Mouse (Mus musculus) heart, postnatal 36 days (tissue): ENCODE measurements around the gene Ccrl2. TPM values are rescaled to one million over a fixed set of nuclear protein-coding genes. Genes with fewer than 3 reads are reported as not detected.
A peak's percentile ranks its signal among the peaks of the same experiment; 100 is the strongest.

ENCODE experiments used
- DNase-seq, 2 experiments: peaks; one replicate each; pipeline ENCODE4 v3.0.0; 2021 to 2022
- intact Hi-C: fragments of 180-260 bp; cut with DNase I; formaldehyde crosslinking; loops from one replicate; pipeline ENCODE4 v1.15.1; 2025
- total RNA-seq, 2 experiments: library from RNA; stranded (reverse); gene quantifications; 2 replicates each; pipeline ENCODE4 v1.2.3; 2021

Ccrl2 gene
- total RNA-seq: 10 to 100 TPM; 14.3 to 21.1 TPM

DNA sequence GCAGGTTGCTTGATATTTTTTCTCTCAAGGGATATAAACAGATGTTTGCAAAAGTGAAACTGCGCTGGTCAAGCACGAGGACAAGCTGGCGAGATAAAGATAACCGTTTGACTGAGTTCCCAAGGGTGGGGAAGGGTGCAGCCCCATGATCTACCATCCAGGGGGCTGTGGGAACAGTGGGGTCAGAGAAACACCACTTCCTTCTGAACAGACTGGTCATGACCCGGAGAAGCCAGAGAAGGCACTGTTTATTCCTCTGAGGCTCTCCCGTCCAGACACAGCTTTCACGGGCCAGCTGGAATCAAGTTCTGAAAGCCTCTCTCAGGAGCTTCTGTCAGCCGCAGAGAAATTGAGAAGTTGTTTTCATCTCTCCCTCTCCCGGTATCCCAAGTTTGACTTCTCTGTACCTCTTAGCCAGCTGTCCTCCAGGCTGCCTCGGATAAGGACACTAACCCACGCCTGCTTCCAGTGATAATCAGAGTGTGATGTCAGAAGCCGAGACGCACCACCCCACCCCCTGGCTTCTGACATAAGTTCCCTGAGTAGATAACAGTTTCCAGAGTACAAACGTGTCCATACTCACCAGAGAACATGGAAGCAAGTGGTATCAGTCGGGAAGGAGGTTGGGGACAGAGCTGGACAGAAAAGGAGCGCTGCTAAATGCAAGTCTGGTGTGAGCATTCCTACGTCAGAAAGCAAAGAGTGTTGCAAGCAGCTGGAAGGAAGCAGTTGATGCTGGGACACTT is at the start of gene Ccrl2:
Ccrl2 (minus strand) TSS at position 722 of the 746 bp plus-strand sequence.
- intact Hi-C loops: no loop called here
- peak; percentile 65 to 71 for DNase-seq

- DNase-seq: no peak
Measured at GRCm38 (mm10) chr9:111103893-111104292, 46.6 kb upstream of the Ccrl2 start.

GRCm38 (mm10) chr9:111103293-111103692 is 46.0 kb upstream of the Ccrl2 start:
- intact Hi-C loops: no loop called here
- no peak for DNase-seq

More at GRCm38 (mm10) chr9:111103893-111104292, 46.6 kb upstream of the Ccrl2 start:
- intact Hi-C loops: no loop called here

DNA sequence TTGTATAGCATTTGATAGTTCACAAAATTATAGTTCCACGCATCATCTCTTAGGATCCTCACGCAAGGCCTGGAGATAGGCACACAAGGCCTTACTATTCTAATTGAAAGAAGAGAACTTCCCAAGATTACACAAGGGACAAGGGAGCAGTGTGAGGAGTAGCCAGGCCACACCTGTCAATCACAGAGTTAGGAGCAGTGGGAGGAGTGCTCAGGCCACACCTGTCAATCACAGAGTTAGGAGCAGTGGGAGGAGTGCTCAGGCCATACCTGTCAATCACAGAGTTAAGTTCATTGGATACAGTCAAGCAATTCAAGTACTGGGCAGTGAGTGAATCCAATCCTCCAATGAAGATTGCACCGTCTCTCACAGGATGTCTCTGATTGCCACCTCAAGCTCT is 43.1 kb upstream of the Ccrl2 start:
- no peak for DNase-seq
- intact Hi-C loops: no loop called here

DNA sequence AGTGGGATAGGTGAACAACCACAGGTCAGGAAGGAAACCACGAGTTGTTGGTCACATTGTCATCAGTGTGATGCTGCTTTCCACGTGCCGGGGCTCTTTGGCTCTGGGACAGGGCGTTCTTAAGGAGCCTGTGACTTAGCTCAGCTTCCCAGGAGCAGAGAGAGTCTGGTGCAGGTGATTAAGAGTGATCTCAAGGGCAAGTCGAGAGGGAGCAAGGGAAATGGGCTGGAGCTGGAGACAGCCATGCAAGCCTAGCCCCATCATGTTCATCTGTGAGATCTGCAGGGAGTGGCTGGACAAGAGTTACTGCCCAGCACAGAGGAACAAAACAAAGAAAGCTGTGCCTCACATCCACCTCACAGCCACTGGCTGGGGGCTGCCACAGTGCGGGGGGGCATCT is 40.2 kb upstream of the Ccrl2 start:
- intact Hi-C loops: no loop called here
- DNase-seq: no peak

DNA sequence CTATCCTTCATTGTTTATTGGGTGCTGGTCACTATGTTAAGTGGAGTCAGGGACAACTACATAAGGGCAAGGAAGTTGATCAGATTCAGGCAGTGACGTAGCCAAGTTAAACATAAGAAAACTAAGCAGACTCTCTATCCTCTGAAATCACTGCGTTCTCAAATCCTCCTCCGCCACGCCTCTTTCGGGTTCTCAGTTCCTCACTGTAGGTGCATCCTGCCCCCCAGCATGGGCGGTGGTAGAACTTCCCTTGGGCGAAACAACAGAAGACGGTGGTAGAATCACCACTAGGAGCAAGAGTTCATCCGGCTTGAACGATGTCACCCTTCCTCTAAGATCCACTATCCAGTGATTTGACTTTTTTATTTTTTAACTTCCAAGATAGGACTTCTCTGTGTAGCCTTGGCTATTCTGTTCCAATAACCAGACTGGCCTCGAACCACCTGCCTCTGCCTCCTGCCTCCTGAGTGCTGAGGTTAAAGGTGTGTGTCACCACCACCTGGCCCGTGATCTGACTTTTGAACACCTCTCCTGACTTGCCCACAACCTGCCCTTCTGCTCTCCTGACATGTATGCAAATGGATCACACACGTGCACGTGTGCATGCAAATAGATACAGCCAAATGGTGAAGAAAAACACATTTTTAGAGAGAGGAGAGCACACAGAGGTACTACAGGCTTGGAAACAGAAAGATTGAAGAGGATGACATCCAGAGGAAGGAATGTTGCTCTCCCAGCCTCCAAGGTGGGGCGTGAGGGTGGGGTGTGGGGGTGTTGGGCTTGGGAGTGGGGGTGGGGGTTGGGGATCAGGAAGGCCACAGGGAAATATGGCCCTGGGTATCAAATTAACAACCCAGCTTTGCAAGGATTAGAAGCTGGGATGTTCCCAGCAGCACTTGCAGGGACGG is 39.4 kb upstream of the Ccrl2 start:
- intact Hi-C loops: no loop called here
- no peak for DNase-seq

GRCm38 (mm10) chr9:111095710-111096109 is 38.4 kb upstream of the Ccrl2 start:
- intact Hi-C loops: no loop called here
- DNase-seq: no peak

GRCm38 (mm10) chr9:111094626-111095025 is 37.3 kb upstream of the Ccrl2 start:
- no peak for DNase-seq
- intact Hi-C loops: loop anchor here (5.0 kb wide), 3 partner anchors 93 to 133 kb away; no protein-coding TSS in a partner anchor

DNA sequence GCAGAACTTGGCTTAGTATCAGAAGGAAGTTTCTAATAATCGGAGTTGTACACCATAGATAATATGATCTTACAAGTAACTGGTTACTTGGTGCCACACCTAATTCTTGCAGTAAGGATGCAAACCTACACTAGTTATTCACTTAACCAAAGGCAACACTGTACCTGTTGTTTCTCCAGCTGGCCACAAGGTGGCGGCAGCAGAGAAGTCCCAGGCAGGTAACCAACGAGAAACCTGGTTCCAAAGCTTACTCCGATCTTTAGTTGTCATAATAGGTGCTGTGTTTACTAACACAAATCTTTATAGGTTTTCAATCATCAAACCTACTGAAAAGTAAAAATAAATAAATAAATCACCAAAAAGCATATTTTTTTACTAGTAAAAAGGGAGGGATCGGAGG is 35.8 kb upstream of the Ccrl2 start:
- DNase-seq: peak; percentile 53 to 73
- intact Hi-C loops: loop anchor here (2.0 to 5.0 kb wide), 4 partner anchors 58 to 134 kb away; no protein-coding TSS in a partner anchor

GRCm38 (mm10) chr9:111092657-111093056 is 35.3 kb upstream of the Ccrl2 start:
- DNase-seq: peak; percentile 62 to 66
- intact Hi-C loops: loop anchor here (2.0 to 5.0 kb wide), 4 partner anchors 58 to 135 kb away; no protein-coding TSS in a partner anchor

DNA sequence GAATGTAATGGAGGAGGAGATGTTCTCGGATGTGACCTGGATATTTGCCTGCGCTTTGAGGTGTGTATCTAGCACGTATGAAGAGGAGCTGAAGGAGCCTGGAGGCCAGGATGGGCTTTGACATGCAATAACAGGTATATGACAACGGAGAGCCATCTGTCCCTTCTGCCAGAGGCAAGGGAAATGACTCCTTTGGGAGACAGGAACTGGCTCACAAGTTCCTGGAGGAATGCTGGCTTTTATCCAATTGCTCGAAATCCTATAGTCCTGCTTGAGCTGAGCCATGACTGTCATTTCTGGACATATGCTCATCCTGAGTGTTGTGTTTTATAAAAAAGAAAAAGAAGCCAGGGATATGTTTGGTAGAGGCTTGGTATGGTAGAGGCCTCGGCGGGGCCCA is 31.6 kb upstream of the Ccrl2 start:
- intact Hi-C loops: no loop called here
- DNase-seq: no peak

- intact Hi-C loops: no loop called here
- DNase-seq: no peak
Measured at GRCm38 (mm10) chr9:111087960-111088359, 30.6 kb upstream of the Ccrl2 start.

DNA sequence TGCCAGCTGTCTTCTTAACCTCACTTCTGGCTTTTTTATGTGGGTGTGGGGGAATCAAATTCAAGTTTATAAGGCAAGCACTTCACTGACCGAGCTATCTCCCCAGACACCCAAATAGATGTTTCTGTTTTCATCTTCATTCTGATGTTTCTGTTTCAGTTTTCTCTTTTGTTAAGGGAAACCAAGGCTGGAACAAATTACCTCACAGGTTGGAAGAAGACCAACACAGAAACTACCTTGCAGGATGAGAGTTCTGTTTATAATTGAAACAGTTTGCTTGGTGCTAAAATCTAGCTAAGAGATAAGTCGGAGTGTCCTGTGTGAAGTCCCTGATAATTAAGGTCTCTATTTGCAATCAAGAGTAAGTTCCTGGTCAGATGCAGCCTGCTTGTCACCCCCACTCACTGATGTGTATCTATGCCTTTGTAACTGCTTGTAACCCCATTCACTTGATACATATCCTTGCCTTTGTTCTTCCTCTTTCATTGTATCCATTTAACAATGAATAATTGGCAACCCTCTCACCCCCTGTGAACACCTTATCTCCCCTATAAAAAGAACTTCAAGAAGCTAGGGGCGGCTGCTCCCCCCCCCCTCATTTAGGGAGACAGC is 29.8 kb upstream of the Ccrl2 start:
- intact Hi-C loops: no loop called here
- DNase-seq: no peak

- intact Hi-C loops: no loop called here
Measured at GRCm38 (mm10) chr9:111086137-111086536, 28.8 kb upstream of the Ccrl2 start.

GRCm38 (mm10) chr9:111085329-111085728 is 28.0 kb upstream of the Ccrl2 start:
- intact Hi-C loops: no loop called here

More at GRCm38 (mm10) chr9:111086137-111086536, 28.8 kb upstream of the Ccrl2 start:
- DNase-seq: no peak

GRCm38 (mm10) chr9:111081765-111082164 is 24.4 kb upstream of the Ccrl2 start:
- intact Hi-C loops: no loop called here
- DNase-seq: no peak

More at GRCm38 (mm10) chr9:111085329-111085728, 28.0 kb upstream of the Ccrl2 start:
- no peak for DNase-seq

DNA sequence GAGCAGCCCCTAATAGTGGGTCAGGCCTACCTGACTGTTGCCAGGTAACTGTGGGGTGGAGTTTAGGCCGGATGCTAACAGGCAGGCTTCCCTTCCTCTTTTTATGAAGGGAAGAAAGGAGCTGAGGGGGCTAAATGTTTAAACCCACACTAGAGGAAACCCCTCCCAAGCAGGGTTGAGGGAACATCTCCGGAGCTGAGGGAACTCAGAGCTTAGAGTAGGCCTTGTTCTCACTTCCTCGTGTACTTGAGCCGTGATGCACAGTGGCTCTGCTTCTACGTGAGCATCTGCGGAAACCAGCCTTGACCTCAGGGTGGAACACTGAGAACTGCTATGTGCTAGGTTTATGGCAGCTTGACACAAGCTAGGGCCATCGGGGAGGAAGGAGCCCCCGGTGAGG is 23.5 kb upstream of the Ccrl2 start:
- intact Hi-C loops: no loop called here
- DNase-seq: no peak

- DNase-seq: no peak
- intact Hi-C loops: no loop called here
Measured at GRCm38 (mm10) chr9:111077745-111078144, 20.4 kb upstream of the Ccrl2 start.

DNA sequence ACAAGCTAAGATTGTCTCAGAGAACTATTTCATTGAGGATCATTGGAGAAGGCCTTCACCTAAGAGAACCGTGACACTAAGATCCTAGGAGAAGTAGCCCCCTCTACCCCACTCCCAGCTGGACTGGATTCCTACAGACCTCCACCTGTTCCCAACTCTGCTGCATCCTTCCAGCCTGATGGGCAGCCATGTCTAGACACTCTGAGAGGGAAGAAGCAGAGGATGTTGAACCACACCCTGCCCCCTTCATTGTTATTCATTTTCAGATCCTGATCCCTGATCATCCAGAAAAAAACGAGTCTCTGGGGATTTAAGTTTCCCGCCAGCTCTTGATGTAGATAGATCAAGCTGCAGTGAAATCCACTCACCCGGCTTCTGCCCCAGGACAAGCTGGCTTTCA is 15.7 kb upstream of the Ccrl2 start:
- DNase-seq: no peak
- intact Hi-C loops: loop anchor here (1.0 to 2.0 kb wide), 2 partner anchors 76 to 150 kb away; no protein-coding TSS in a partner anchor

DNA sequence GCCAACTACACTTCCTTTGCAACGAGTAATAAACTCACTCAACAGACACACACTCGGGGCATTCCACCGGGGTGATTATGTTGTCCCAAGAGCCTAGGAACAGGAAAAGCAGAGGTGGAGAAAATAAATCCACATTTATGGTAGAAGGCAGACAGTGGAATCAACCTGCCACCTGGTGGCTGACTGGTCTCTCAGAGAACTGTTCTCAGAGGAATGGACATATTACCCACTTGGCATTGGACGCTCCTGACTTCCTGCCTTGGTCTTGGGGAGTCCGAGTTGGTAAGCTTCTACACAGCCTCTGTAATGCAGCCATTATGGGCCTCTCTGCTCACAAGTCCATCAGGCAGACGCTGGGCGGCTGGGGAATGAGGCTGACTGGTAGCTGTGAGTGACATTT is 14.9 kb upstream of the Ccrl2 start:
- intact Hi-C loops: loop anchor here (1.0 to 2.0 kb wide), 2 partner anchors 75 to 149 kb away; no protein-coding TSS in a partner anchor
- peak; percentile 49 to 54 for DNase-seq

DNA sequence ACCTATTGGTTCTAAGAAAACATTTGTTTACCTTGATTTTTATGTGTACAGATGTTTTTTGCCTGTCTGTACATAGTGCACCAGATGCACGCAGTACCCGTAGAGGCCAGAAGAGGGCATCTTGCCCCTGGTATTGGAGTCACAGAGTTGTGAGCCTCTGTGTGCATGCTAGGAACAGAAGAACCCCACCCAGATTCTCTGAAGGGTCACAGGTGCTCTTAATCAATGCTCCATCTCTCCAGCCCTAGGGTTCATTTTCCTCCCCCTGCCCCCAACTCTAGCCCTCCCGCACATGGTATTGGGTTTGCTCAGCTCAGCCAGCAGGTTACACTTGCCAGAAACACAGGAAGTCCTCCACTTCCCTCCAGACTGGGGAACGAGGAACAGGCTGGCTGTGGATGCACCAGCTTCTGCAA is 13.2 kb upstream of the Ccrl2 start:
- peak; percentile 61 to 75 for DNase-seq
- intact Hi-C loops: loop anchor here (2.0 kb wide), 1 partner anchor 22 kb away; no protein-coding TSS in a partner anchor
